Mouse (Mus musculus) erythroid progenitor cell, adult 5-6 weeks (primary cell): ENCODE results near the gene Knl1. TPM values are rescaled to one million over a fixed set of nuclear protein-coding genes. Genes with fewer than 3 reads are reported as not detected.

ENCODE experiments used
- ATAC-seq: replicated peaks from 2 replicates; pipeline ENCODE4 v1.8.0; 2016; ENCODE audit warnings: moderate number of reproducible peaks, mild to moderate bottlenecking, moderate TSS enrichment, inconsistent platforms; ENCODE audit not compliant: poor library complexity, low FRiP score, severe bottlenecking
- total RNA-seq, 2 experiments: library from RNA; stranded (forward) in 1 of 2; stranded (reverse) in 1 of 2; fragments of 150-400 nt in 1 of 2; fragments of 186-747, 209-891 nt in 1 of 2; gene quantifications; 2 replicates each; pipeline versions ENCODE4 v1.2.3 to v1.2.4; 2015 to 2017; ENCODE audit warnings: low replicate concordance in 2 of 2

The Knl1 gene
- total RNA-seq, 2 experiments from 2014 or later = 376 to 418 TPM

- ATAC-seq = peak; percentile 98
Observed at GRCm38 (mm10) chr2:119034656-119035396, 12.1 kb upstream of the Knl1 start, which contains the start of gene Rpusd2. Gene Rpusd2 (plus strand): TSS chr2:119034790.

GRCm38 (mm10) chr2:119035397-119035745, 11.5 kb upstream of the Knl1 start:
- ATAC-seq = no peak

GRCm38 (mm10) chr2:119040882-119041281, 6.0 kb upstream of the Knl1 start:
- peak; percentile 72; the same call in 1 of the 2 replicates for ATAC-seq

- no peak for ATAC-seq
Observed at GRCm38 (mm10) chr2:119045163-119045562, 1.8 kb upstream of the Knl1 start.

- 0 out of 2 replicates have a peak, but pooled peaks have one; percentile 37 for ATAC-seq
Observed at GRCm38 (mm10) chr2:119047849-119048248, 930 bp downstream of the Knl1 start.

- no peak for ATAC-seq
Observed at GRCm38 (mm10) chr2:119050132-119050650, 3.3 kb downstream of the Knl1 start.

- ATAC-seq = peak; percentile 57
Observed at GRCm38 (mm10) chr2:119060139-119060538, 13.2 kb downstream of the Knl1 start.

- ATAC-seq = no peak
Observed at GRCm38 (mm10) chr2:119072397-119072796, 25.5 kb downstream of the Knl1 start.

- no peak for ATAC-seq
Observed at GRCm38 (mm10) chr2:119086156-119086555, 39.2 kb downstream of the Knl1 start.

GRCm38 (mm10) chr2:119101552-119101951, 54.6 kb downstream of the Knl1 start:
- ATAC-seq = no peak

- no peak for ATAC-seq
Observed at GRCm38 (mm10) chr2:119106583-119106982, 59.7 kb downstream of the Knl1 start.

GRCm38 (mm10) chr2:119108554-119108953, 61.6 kb downstream of the Knl1 start:
- ATAC-seq = no peak

GRCm38 (mm10) chr2:119111060-119111459, 64.1 kb downstream of the Knl1 start:
- no peak for ATAC-seq

GRCm38 (mm10) chr2:119112438-119113112, 65.7 kb downstream of the Knl1 start, which contains the start of gene Rad51:
Gene Rad51 (plus strand): TSS chr2:119112793.
- peak; percentile 96 for ATAC-seq

- no peak for ATAC-seq
Observed at GRCm38 (mm10) chr2:119113121-119113925, 66.4 kb downstream of the Knl1 start.

- peak; percentile 95 for ATAC-seq
Observed at GRCm38 (mm10) chr2:119136346-119136898, 89.5 kb downstream of the Knl1 start.

GRCm38 (mm10) chr2:119145199-119145598, 98.3 kb downstream of the Knl1 start:
- peak; percentile 37; the same call in 1 of the 2 replicates for ATAC-seq

GRCm38 (mm10) chr2:119146435-119146834, 99.5 kb downstream of the Knl1 start:
- no peak for ATAC-seq

GRCm38 (mm10) chr2:119147160-119147678, 100.3 kb downstream of the Knl1 start:
- ATAC-seq = no peak

- ATAC-seq = no peak
Observed at GRCm38 (mm10) chr2:119147775-119148174, 100.9 kb downstream of the Knl1 start.
